Mouse (Mus musculus) liver, adult 2 months (tissue): ENCODE results near the gene Krt13. TPM values are rescaled to one million over a fixed set of nuclear protein-coding genes. Genes with fewer than 3 reads are reported as not detected.

Experiments used
- DNase-seq: peaks from one replicate; pipeline ENCODE4 v3.0.0-alpha.2; 2011; ENCODE audit warnings: low read depth, low spot score; ENCODE audit errors: extremely low read depth
- H3K27ac ChIP-seq: fragments of 200-500 bp; replicated peaks from 2 replicates; pipeline ENCODE4 v1.5.1; 2012; ENCODE audit warnings: low read depth, mild to moderate bottlenecking, control low read depth, inconsistent platforms, low read length; ENCODE audit not compliant: insufficient read depth
- H3K27me3 ChIP-seq: fragments of 200-500 bp; 2 replicates; pipeline ENCODE4 v1.6.1; 2012; ENCODE audit warnings: mild to moderate bottlenecking, moderate library complexity, low read length, inconsistent platforms; ENCODE audit not compliant: control insufficient read depth, insufficient read depth
- H3K36me3 ChIP-seq: fragments of 200-500 bp; 2 replicates; pipeline ENCODE4 v1.6.1; 2012; ENCODE audit warnings: low read length, inconsistent platforms; ENCODE audit not compliant: control insufficient read depth, insufficient read depth
- H3K4me1 ChIP-seq: fragments of 200-500 bp; 2 replicates; pipeline ENCODE4 v1.6.1; 2011; ENCODE audit warnings: low read length; ENCODE audit not compliant: control insufficient read depth, insufficient read depth
- H3K4me3 ChIP-seq: fragments of 200-500 bp; 2 replicates; pipeline ENCODE4 v1.5.1; 2011; ENCODE audit warnings: low read depth, mild to moderate bottlenecking, control low read depth, low read length, moderate library complexity; ENCODE audit not compliant: insufficient read depth
- H3K79me2 ChIP-seq: fragments of 200-500 bp; 2 replicates; pipeline ENCODE4 v1.6.1; 2012; ENCODE audit warnings: inconsistent platforms, mild to moderate bottlenecking, low read length, moderate library complexity; ENCODE audit not compliant: control insufficient read depth, insufficient read depth
- H3K9ac ChIP-seq: fragments of 200-500 bp; 2 replicates; pipeline ENCODE4 v1.6.1; 2012; ENCODE audit warnings: low read depth, mild to moderate bottlenecking, control low read depth, inconsistent platforms, low read length
- CTCF ChIP-seq: fragments of 200-500 bp; IDR thresholded peaks from 2 replicates; pipeline ENCODE4 v1.5.1; 2011; ENCODE audit warnings: low read depth, low read length, control low read depth
- POLR2A ChIP-seq: fragments of 200-500 bp; IDR thresholded peaks from 2 replicates; pipeline ENCODE4 v1.6.1; 2011; ENCODE audit warnings: low read length, control low read depth; ENCODE audit not compliant: insufficient read depth; ENCODE audit errors: extremely low read depth
- WGBS: fragments of 180-500 bp; shearing (Covaris S2); methylation state at CpG from one replicate; pipeline ENCODE4 v1.1.7; 2018; 5-methylcytosine and 5-hydroxymethylcytosine counted together
- polyA plus RNA-seq: library from polyadenylated mRNA; depleted of rRNA; stranded (reverse); fragments of >200 nt; gene quantifications from 2 replicates; pipeline ENCODE4 v1.2.3, GENCODE M21; 2012
- total RNA-seq: library from RNA; depleted of rRNA; stranded (reverse); fragments of >200 nt; gene quantifications from 2 replicates; pipeline ENCODE4 v1.2.3, GENCODE M21; 2014

The Krt13 gene
- total and polyA plus RNA-seq, 2 experiments, result not detected

- no peak overlapping the region; the same call in 1 of the 2 replicates for H3K27ac ChIP-seq
- H3K4me3 ChIP-seq, result peak overlapping the region; percentile 51; the same call in 1 of the 2 replicates
- TF ChIP-seq POLR2A (no peak), CTCF (no peak)
- no peaks in the 10 kb centered on the region for H3K36me3 ChIP-seq
- peaks cover 8% of the 10 kb centered on the region for H3K27me3 ChIP-seq
- DNase-seq, result no peak
- no peaks in the 10 kb centered on the region for H3K79me2 ChIP-seq
- H3K4me1 ChIP-seq, result no peaks in the 10 kb centered on the region
- no peak overlapping the region for H3K9ac ChIP-seq
- 4% methylated on average over 20 of the region's 20 CpGs for WGBS
These were observed 23.7 kb upstream of the Krt13 start for GRCm38 (mm10) chr11:100145104-100145503.

DNA sequence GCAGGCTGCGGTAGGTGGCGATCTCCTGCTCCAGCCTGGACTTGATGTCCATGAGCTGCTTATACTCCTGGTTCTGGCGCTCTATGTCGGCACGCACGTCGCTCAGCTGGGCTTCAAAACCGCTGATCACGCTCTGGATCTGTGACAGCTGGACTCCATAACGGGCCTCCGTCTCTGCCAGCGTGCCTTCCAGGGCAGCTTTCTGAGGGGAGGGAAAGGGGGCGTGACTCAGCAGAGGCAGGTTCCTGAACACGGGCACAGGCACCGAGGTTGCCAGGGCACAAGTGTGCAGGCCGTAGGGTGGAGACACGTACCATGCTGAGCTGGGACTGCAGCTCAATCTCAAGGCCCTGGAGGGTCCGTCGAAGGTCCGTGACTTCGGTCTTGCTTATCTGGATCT lies 19.6 kb upstream of the Krt13 start:
- Histone ChIP-seq H3K4me1 (no peaks in the 10 kb centered on the region), H3K79me2 (no peaks in the 10 kb centered on the region), H3K36me3 (no peaks in the 10 kb centered on the region), H3K9ac (no peak overlapping the region), H3K27ac (no peak overlapping the region), H3K27me3 (peaks cover 8% of the 10 kb centered on the region), H3K4me3 (no peak overlapping the region)
- no peak for DNase-seq
- WGBS, result 83% methylated on average over 21 of the region's 21 CpGs
- TF ChIP-seq CTCF (no peak), POLR2A (no peak)

GRCm38 (mm10) chr11:100139391-100139790 lies 18.0 kb upstream of the Krt13 start:
- 82% methylated on average over 2 of the region's 2 CpGs for WGBS

GRCm38 (mm10) chr11:100138809-100139208 lies 17.4 kb upstream of the Krt13 start:
- Histone ChIP-seq H3K27ac (no peak overlapping the region), H3K4me1 (no peaks in the 10 kb centered on the region), H3K9ac (no peak overlapping the region), H3K4me3 (no peak overlapping the region), H3K27me3 (no peaks in the 10 kb centered on the region; the same call in 1 of the 2 replicates), H3K36me3 (no peaks in the 10 kb centered on the region), H3K79me2 (no peaks in the 10 kb centered on the region)
- no peak for DNase-seq
- TF ChIP-seq CTCF (no peak), POLR2A (no peak)
- WGBS, result 81% methylated on average over 7 of the region's 7 CpGs

More at GRCm38 (mm10) chr11:100139391-100139790, 18.0 kb upstream of the Krt13 start:
- no peak for TF ChIP-seq POLR2A
- no peak for TF ChIP-seq CTCF
- no peaks in the 10 kb centered on the region for H3K4me1 ChIP-seq
- DNase-seq, result no peak
- no peaks in the 10 kb centered on the region for H3K79me2 ChIP-seq
- H3K4me3 ChIP-seq, result no peak overlapping the region
- no peak overlapping the region for H3K9ac ChIP-seq
- no peaks in the 10 kb centered on the region; the same call in 1 of the 2 replicates for H3K27me3 ChIP-seq
- no peaks in the 10 kb centered on the region for H3K36me3 ChIP-seq
- no peak overlapping the region for H3K27ac ChIP-seq

- no peaks in the 10 kb centered on the region for H3K4me1 ChIP-seq
- WGBS, result 49% methylated on average over 5 of the region's 5 CpGs
- H3K79me2 ChIP-seq, result no peaks in the 10 kb centered on the region
- H3K36me3 ChIP-seq, result no peaks in the 10 kb centered on the region
- TF ChIP-seq POLR2A (no peak), CTCF (no peak)
- H3K9ac ChIP-seq, result no peak overlapping the region
- no peaks in the 10 kb centered on the region; the same call in 1 of the 2 replicates for H3K27me3 ChIP-seq
- no peak for DNase-seq
- H3K4me3 ChIP-seq, result no peak overlapping the region
- no peak overlapping the region for H3K27ac ChIP-seq
These were observed 16.3 kb upstream of the Krt13 start for GRCm38 (mm10) chr11:100137693-100138092.

DNA sequence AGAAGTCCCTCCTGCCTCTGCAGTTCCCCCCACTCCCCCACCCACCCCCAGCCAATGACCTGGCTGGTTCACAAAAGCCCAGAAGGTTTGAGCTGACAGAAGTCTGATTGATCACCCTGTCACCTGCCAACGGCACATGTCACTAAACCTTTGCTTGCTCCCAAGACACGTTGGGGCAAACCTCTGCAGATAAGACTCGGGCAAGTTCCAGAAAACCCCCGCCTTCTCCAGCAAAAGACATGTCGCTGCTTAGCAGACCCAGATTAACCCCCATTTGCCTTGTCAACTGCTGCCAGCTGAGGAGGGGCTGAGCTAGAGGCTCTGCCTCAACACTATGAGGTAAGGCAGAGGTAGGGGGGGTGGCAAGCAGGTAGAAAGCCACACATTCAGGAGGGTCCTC lies 15.2 kb upstream of the Krt13 start:
- H3K27me3 ChIP-seq, result no peaks in the 10 kb centered on the region; the same call in 1 of the 2 replicates
- no peaks in the 10 kb centered on the region for H3K36me3 ChIP-seq
- H3K4me3 ChIP-seq, result no peak overlapping the region
- 20% methylated on average over 5 of the region's 5 CpGs for whole genome bisulfite sequencing
- TF ChIP-seq CTCF, result no peak
- no peak for TF ChIP-seq POLR2A
- no peak overlapping the region for H3K27ac ChIP-seq
- no peaks in the 10 kb centered on the region for H3K4me1 ChIP-seq
- DNase-seq, result no peak
- no peak overlapping the region for H3K9ac ChIP-seq
- no peaks in the 10 kb centered on the region for H3K79me2 ChIP-seq
